Mouse (Mus musculus): ENCODE measurements around the gene Btbd35f3. TPM values are rescaled to one million over a fixed set of nuclear protein-coding genes. Genes with fewer than 3 reads are reported as not detected.
"Not testable (repeated sequence)": the region's sequence is repeated elsewhere in the genome, so short reads cannot be mapped to it uniquely, and the experiment has no call there.

Btbd35f3 gene
- polyA plus RNA-seq (2015; fragmentation: Nextera tagmentation; extraction: Ambion mirVana): not detected in 2 replicates

GRCm38 (mm10) chrX:4037374-4037773 is at the start of gene Btbd35f3:
TSS of gene Btbd35f3 (plus strand) at chrX:4037674.
- not testable (repeated sequence) for H3K4me2 ChIP-seq (replicated peaks); H3K9ac ChIP-seq (replicated peaks); H3K27me3 ChIP-seq; ATAC-seq; H3K36me3 ChIP-seq; H3K4me3 ChIP-seq (replicated peaks); H3K4me1 ChIP-seq (replicated peaks); H3K9me3 ChIP-seq; H3K27ac ChIP-seq
- WGBS: no CpG with 5 or more reads among the region's 3 CpGs

Other genes with a start within 250 kb of the Btbd35f3 start
- gene Btbd35f16, start 80.7 kb upstream of the Btbd35f3 start, polyA plus RNA-seq (2015; fragmentation: Nextera tagmentation; extraction: Ambion mirVana): not detected in 2 replicates
- gene Btbd35f28, start 158.9 kb downstream of the Btbd35f3 start, polyA plus RNA-seq (2015; fragmentation: Nextera tagmentation; extraction: Ambion mirVana): not detected in 2 replicates

Data from midbrain, embryonic 13.5 days (tissue).